Mouse (Mus musculus) neutrophil, adult 5-6 weeks (primary cell): ENCODE data around the gene Atp8b3. TPM values are rescaled to one million over a fixed set of nuclear protein-coding genes. Genes with fewer than 3 reads are reported as not detected.

Experiments used
- ATAC-seq: fragments of 151-379, 151-347 bp; 2 replicates; pipeline ENCODE4 v1.8.0; 2017; ENCODE audit warnings: mild to moderate bottlenecking, moderate TSS enrichment; ENCODE audit not compliant: insufficient number of reproducible peaks, poor library complexity, low FRiP score, severe bottlenecking; ENCODE audit errors: extremely low read depth
- total RNA-seq: library from RNA; stranded (forward); fragments of 200-1000 nt; gene quantifications from 2 replicates; pipeline ENCODE4 v1.2.3, GENCODE M21; 2017

The Atp8b3 gene
- 0.12 and 0.23 TPM in 2 replicates for total RNA-seq

- ATAC-seq = peak; percentile 71
These were observed at the start of gene Atp8b3 for GRCm38 (mm10) chr10:80538710-80539394. Atp8b3 (minus strand) TSS chr10:80539124.

- no peak for ATAC-seq
These were observed 48.4 kb upstream of the Atp8b3 start for GRCm38 (mm10) chr10:80587305-80587657.

- no peak for ATAC-seq
These were observed 47.7 kb upstream of the Atp8b3 start for GRCm38 (mm10) chr10:80586407-80587304.

GRCm38 (mm10) chr10:80585581-80585980 is 46.7 kb upstream of the Atp8b3 start:
- no peak for ATAC-seq

- ATAC-seq = no peak
These were observed 46.0 kb upstream of the Atp8b3 start for GRCm38 (mm10) chr10:80584642-80585552.

- 0 out of 2 replicates have a peak, but pooled peaks have one; percentile 4 for ATAC-seq
These were observed 45.1 kb upstream of the Atp8b3 start for GRCm38 (mm10) chr10:80584045-80584488.

GRCm38 (mm10) chr10:80583047-80583446 is 44.1 kb upstream of the Atp8b3 start:
- ATAC-seq = no peak

- peak; percentile 47; the same call in 1 of the 2 replicates for ATAC-seq
These were observed 40.0 kb upstream of the Atp8b3 start for GRCm38 (mm10) chr10:80578911-80579310.

GRCm38 (mm10) chr10:80578131-80578750 is 39.3 kb upstream of the Atp8b3 start:
- ATAC-seq = peak; percentile 59

- peak; percentile 66 for ATAC-seq
These were observed 38.5 kb upstream of the Atp8b3 start, which contains the start of gene Klf16 for GRCm38 (mm10) chr10:80577195-80578130. Klf16 (minus strand) TSS chr10:80577321.

- ATAC-seq = no peak
These were observed 37.6 kb upstream of the Atp8b3 start for GRCm38 (mm10) chr10:80576351-80577194.

GRCm38 (mm10) chr10:80575925-80576324 is 37.0 kb upstream of the Atp8b3 start:
- ATAC-seq = no peak

GRCm38 (mm10) chr10:80574896-80575295 is 36.0 kb upstream of the Atp8b3 start:
- ATAC-seq = no peak

GRCm38 (mm10) chr10:80573944-80574343 is 35.0 kb upstream of the Atp8b3 start:
- no peak for ATAC-seq

- ATAC-seq = no peak
These were observed 33.6 kb upstream of the Atp8b3 start for GRCm38 (mm10) chr10:80572477-80572876.
